Mouse (Mus musculus): Measurements from ENCODE around the gene Olfr1151. TPM values are rescaled to one million over a fixed set of nuclear protein-coding genes. Genes with fewer than 3 reads are reported as not detected.

Gene Olfr1151
- total RNA-seq (2023) = not detected

DNA sequence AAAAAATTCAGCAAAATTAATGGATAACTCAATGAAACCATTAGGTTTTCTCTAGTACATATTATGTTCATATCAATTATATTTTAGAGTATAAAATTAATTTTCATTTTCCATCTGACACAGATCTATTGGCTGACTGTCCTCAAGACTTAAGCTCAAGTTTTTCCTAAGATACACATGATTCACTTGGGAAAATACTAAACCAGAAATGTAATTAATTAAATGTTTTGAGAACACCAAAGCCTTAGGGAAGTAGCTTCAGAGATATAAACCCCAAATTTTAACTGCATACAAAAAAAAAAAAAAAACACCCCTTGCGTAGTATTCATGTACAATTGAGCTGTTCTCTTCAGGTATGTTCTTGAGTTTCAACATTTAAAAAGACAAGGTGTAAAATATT, at the start of gene Olfr1151:
Olfr1151 (plus strand) TSS at position 301 of the 400 bp plus-strand sequence.

DNA sequence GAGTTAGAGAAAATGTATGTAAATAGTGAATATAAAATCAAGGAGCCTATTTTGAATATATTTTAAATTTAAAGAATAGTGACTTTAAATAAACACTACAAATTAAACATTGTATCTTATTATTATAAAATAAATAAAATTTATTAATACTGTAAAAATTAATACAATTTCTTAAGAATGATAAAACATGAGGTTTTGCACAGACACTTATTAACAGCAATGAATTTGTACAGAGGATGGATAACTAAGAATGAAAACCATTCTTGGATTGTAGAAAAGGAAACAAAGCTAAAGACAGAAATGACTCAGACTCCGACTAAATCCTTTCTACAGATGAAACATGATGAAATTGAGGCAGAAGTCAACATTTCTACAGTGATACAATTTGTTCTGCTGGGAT, 46.1 kb upstream of the Olfr1151 start, which contains the start of gene Olfr1145:
Olfr1145 (plus strand) TSS at position 301 of the 400 bp plus-strand sequence.

DNA sequence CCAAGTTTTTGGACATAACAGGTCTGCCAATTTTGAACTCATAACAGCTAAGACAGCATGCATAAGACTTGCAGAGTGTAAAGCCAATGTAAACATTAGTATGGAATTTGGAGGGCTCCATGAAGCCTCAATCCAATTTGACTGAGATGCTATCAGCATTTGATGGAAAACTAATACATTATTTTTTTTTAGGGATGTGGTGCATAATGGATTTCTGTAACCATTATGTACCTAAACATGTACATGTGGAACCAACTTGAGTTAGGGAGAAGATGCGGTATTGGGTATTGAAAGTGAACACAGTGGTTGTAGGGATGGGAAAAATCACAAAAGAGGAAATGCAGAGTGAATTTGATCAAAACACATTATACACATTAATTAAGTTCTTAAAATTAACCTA, 25.4 kb upstream of the Olfr1151 start, which contains the start of gene Olfr1148:
Olfr1148 (plus strand) TSS at position 301 of the 400 bp plus-strand sequence.

DNA sequence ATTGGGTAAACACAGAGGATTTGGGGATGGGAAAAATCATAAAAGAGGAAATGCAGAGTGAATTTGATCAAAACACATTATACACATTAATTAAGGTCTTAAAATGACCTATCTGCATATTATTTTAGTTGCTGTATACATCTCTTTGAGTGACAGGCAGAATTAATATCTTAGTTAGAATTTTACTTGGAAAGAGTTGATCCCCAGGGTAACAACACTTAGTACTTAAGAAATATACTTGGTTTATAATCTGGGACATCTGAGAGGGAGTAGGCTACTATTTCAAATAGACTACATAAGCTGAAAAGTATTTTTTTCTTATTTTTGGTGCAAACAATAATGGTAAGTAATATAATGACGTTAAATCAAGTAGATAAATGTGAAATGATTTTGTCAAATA, 12.0 kb upstream of the Olfr1151 start, which contains the start of gene Olfr1150-ps1:
Olfr1150-ps1 (plus strand) TSS at position 301 of the 400 bp plus-strand sequence.

DNA sequence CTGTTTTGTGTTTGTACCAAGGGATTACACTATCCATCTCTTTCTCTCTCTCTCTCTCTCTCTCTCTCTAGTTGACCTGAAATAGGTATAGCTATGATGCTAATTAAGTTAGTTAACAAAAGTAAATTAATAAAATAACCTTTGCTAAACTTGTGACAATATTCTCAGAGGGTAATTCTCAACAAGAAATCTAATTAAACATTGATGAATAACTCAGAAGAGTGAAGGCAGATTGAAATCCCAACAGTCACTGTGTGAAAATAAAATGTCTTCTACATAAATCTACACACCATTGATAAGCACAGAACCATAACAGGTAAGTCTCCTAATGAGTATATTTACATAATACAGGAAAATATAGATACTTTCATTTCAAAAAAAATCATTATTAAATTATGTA, 10.5 kb downstream of the Olfr1151 start, which contains the start of gene Olfr1152:
Olfr1152 (plus strand) TSS at position 301 of the 400 bp plus-strand sequence.

DNA sequence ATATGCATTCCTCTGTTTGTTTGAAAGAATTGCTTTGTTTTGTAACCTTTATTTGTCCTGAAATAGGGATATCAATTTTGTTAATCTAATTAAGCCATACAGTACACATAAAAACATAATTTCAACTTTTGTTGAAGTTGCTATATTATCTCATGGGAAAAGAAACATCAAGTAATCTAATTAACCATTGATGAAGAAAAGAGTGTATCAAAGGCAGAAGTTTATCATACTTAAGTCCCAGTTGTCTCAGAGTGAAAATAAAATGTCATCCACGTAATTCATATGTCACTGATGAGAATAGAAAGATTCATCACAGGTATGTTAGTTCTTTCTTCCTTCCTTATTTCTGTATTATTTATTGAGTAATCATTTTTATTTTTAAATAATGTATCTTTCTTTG, 39.0 kb downstream of the Olfr1151 start, which contains the start of gene Olfr1153:
Olfr1153 (plus strand) TSS at position 301 of the 400 bp plus-strand sequence.

DNA sequence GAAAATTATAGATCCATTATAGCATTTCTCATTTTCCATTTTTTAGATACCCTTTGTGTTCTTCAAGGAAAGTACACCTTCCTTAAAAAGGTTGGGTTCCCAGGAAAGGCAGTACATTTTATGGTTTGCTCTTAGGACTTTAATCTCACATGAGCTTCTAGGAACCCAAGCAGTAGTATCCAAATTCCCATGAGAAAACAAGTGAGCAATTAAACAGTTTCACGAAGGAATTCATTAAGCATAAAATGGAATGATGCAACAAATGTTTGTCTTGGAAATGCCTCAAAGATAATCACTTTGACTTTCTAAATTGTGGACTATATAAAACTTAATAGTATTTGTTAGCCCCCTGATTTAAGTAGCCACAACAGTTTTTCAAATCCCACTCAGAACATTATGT, 49.4 kb downstream of the Olfr1151 start, which contains the start of gene Olfr1154:
Olfr1154 (minus strand) TSS at position 101 of the 400 bp plus-strand sequence.

Other genes with a start within 250 kb of the Olfr1151 start
- not detected for gene Olfr1130, start 249.7 kb upstream of the Olfr1151 start, total RNA-seq (2023)
- not detected for gene Olfr1131, start 228.8 kb upstream of the Olfr1151 start, total RNA-seq (2023)
- not detected for gene Olfr1132, start 218.3 kb upstream of the Olfr1151 start, total RNA-seq (2023)
- not detected for gene Olfr1133, start 208.5 kb upstream of the Olfr1151 start, total RNA-seq (2023)
- gene Olfr1134, start 197.4 kb upstream of the Olfr1151 start, total RNA-seq (2023) = not detected
- not detected for gene Olfr1135, start 182.2 kb upstream of the Olfr1151 start, total RNA-seq (2023)
- gene Olfr1136, start 161.9 kb upstream of the Olfr1151 start, total RNA-seq (2023) = not detected
- not detected for gene Olfr1137, start 142.7 kb upstream of the Olfr1151 start, total RNA-seq (2023)
- gene Olfr1138, start 115.9 kb upstream of the Olfr1151 start, total RNA-seq (2023) = not detected
- gene Olfr1140, start 112.1 kb upstream of the Olfr1151 start, total RNA-seq (2023) = not detected
- not detected for gene Olfr1141, start 101.9 kb upstream of the Olfr1151 start, total RNA-seq (2023)
- gene Olfr152, start 76.4 kb upstream of the Olfr1151 start, total RNA-seq (2023) = not detected
- not detected for gene Olfr1143, start 55.3 kb upstream of the Olfr1151 start, total RNA-seq (2023)
- not detected for gene Olfr1145, start 46.0 kb upstream of the Olfr1151 start, total RNA-seq (2023)
- not detected for gene Olfr1148, start 25.3 kb upstream of the Olfr1151 start, total RNA-seq (2023)
- not detected for gene Olfr1150-ps1, start 11.9 kb upstream of the Olfr1151 start, total RNA-seq (2023)
- gene Olfr1152, start 10.6 kb downstream of the Olfr1151 start, total RNA-seq (2023) = not detected
- not detected for gene Olfr1153, start 39.1 kb downstream of the Olfr1151 start, total RNA-seq (2023)
- gene Olfr1154, start 49.3 kb downstream of the Olfr1151 start, total RNA-seq (2023) = not detected
- not detected for gene Olfr1155, start 89.3 kb downstream of the Olfr1151 start, total RNA-seq (2023)
- gene Olfr1156, start 97.2 kb downstream of the Olfr1151 start, total RNA-seq (2023) = not detected
- not detected for gene Olfr1157, start 112.4 kb downstream of the Olfr1151 start, total RNA-seq (2023)
- gene Olfr74, start 118.8 kb downstream of the Olfr1151 start, total RNA-seq (2023) = not detected
- gene Olfr1158, start 134.3 kb downstream of the Olfr1151 start, total RNA-seq (2023) = not detected
- not detected for gene Olfr1160, start 152.4 kb downstream of the Olfr1151 start, total RNA-seq (2023)
- not detected for gene Olfr1161, start 166.9 kb downstream of the Olfr1151 start, total RNA-seq (2023)
- gene Olfr73, start 181.8 kb downstream of the Olfr1151 start, total RNA-seq (2023) = not detected
- gene Olfr1162, start 195.3 kb downstream of the Olfr1151 start, total RNA-seq (2023) = not detected
- not detected for gene Olfr1163, start 216.0 kb downstream of the Olfr1151 start, total RNA-seq (2023)
- gene Olfr1164, start 238.1 kb downstream of the Olfr1151 start, total RNA-seq (2023) = not detected